Mouse (Mus musculus) adrenal gland, adult 8-10 months (tissue): Measurements from ENCODE around the gene Sntb2. TPM values are rescaled to one million over a fixed set of nuclear protein-coding genes. Genes with fewer than 3 reads are reported as not detected.

Experiments used
- DNase-seq: peaks from one replicate; pipeline ENCODE4 v3.0.0; 2022
- total RNA-seq, 4 experiments: library from RNA; stranded (reverse); gene quantifications; 2 replicates each; pipeline ENCODE4 v1.2.4; 2022

Gene Sntb2
- total RNA-seq, 4 experiments from 2014 or later, result 36.2 to 42.9 (median 38.8) TPM

DNA sequence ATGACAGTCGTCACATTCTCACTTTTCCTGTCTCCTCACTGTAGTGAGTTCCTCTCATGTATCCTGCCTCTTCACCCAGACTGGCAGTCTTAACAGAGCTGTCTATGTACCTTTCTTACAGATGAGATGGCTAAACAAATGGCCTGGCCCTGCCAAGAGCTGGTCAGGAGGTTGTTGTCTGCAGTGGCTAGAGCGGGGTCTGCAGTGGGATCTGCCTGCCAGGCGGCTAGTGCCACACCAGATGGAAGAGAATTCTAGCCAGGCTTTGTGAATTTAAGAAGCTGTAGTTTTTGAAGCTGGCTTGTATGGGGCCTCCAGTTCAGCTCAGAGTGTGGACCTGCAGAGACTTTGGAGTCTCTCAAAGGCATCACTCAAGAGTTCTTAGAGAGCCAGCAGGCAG lies 100.1 kb downstream of the Sntb2 start:
- DNase-seq, result no peak

DNA sequence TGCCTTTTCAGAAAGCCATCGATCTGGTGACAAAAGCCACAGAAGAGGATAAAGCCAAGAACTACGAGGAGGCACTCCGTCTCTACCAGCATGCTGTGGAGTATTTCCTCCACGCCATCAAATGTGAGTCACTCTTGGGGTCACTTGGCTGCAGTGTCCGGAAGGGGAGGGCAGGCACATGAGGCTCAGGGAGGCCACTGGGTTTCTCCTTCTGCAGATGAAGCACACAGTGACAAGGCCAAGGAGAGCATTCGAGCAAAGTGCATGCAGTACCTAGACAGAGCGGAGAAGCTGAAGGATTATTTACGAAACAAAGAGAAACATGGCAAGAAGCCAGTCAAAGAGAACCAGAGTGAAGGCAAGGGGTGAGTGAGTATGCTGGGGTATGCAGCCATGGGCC lies 101.1 kb downstream of the Sntb2 start:
- DNase-seq, result no peak

DNA sequence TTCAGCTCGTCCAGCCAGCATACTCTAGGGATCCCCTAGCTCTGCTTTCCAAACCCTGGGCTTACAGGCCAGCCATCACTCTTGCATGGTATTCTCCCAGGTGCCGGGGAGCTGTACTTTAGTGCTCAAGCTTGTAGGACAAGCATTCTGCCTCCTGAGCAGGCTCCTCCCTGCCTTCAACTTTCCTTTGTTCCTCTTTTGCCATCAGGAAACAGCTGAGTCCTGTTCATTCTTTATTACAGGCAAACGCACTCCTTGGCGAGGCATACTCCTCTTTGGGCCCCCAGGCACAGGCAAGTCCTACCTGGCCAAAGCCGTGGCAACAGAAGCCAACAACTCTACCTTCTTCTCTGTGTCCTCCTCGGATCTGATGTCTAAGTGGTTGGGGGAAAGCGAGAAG lies 105.1 kb downstream of the Sntb2 start:
- DNase-seq, result no peak

DNA sequence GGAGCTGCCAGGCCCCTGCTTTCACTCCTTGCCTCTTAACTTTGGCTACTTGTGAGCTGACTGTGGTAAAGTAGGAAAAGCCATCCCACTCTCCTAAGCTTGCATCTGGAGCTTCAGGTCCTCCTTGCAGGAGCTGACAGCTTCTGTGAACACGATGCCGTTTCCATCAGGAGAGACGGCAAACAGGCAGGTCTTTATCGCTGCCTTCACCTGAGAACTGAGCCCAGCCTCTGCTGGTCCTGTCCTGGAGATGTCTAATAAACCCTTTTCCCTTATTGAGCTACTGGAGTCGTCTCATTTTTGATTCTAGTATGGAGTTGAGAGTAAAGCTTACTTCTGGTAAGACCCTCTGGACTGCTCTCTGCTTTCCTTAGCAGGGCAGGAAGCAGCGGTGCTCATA lies 109.9 kb downstream of the Sntb2 start:
- DNase-seq, result no peak

DNA sequence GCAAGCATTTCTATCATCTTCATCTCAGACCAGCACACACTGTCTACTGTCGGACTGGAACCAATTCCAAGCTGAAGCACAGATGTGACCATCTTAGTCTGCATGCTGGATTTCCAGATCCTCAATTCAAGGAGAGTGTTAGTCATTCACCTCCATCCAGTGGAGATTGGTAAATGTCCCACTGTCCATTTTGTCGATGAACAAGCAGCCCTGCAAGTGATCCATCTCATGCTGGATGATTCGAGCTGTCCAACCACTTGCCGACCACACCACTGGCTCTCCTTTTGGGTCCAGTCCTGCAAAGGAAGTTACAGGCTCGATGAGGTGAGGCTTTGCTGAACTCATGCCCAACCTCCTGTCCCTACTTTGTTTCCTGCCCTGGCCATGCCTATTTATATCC lies 111.4 kb downstream of the Sntb2 start:
- no peak for DNase-seq

GRCm38 (mm10) chr8:107048061-107048941 lies 112.8 kb downstream of the Sntb2 start, which contains the start of gene Pdf:
TSS of gene Pdf (minus strand) at chr8:107048614.
- peak; percentile 82 for DNase-seq

DNA sequence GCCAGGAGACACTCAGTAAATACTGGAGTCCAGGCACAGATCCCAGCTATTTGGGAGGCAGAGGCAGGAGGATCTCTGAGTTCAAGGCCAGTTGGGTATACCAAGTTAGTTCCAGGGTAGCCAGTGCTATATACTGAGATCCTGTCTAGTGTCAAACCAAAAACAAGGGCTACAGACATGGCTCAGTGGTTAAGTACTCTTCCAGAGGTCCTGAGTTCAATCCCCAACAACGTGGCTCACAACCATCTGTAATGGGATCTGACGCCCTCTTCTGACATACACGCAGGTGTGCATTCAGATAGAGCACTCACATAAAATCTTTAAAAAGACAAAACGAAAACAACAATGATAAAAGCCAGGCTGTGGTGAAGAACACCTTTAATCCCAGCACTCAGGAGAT lies 113.9 kb downstream of the Sntb2 start:
- DNase-seq, result no peak

GRCm38 (mm10) chr8:107052046-107052445 lies 116.5 kb downstream of the Sntb2 start:
- peak; percentile 54 for DNase-seq

GRCm38 (mm10) chr8:107056076-107056972 lies 120.8 kb downstream of the Sntb2 start, which contains the start of the genes Cog8 and Nip7:
TSS of gene Cog8 (minus strand) at chr8:107056689.
TSS of gene Nip7 (plus strand) at chr8:107056877.
- DNase-seq, result peak; percentile 96

DNA sequence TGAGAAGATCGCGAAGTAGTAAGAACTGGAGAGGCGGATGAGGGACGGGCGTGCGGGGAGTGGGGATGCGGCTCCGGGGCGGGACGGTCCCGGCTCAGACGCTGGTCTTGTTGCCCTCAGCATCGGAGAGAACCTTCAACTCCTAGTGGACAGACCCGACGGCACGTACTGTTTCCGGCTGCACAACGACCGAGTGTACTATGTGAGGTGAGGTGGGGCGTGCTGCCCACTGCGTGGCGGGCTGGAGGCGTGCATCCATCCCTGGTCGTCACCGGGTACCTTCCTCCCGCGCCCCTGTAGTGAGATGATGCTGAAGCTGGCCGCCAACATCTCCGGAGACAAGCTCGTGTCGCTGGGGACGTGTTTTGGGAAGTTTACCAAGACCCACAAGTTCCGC lies 121.4 kb downstream of the Sntb2 start:
- no peak for DNase-seq

GRCm38 (mm10) chr8:107062613-107063012 lies 127.1 kb downstream of the Sntb2 start:
- DNase-seq, result no peak

DNA sequence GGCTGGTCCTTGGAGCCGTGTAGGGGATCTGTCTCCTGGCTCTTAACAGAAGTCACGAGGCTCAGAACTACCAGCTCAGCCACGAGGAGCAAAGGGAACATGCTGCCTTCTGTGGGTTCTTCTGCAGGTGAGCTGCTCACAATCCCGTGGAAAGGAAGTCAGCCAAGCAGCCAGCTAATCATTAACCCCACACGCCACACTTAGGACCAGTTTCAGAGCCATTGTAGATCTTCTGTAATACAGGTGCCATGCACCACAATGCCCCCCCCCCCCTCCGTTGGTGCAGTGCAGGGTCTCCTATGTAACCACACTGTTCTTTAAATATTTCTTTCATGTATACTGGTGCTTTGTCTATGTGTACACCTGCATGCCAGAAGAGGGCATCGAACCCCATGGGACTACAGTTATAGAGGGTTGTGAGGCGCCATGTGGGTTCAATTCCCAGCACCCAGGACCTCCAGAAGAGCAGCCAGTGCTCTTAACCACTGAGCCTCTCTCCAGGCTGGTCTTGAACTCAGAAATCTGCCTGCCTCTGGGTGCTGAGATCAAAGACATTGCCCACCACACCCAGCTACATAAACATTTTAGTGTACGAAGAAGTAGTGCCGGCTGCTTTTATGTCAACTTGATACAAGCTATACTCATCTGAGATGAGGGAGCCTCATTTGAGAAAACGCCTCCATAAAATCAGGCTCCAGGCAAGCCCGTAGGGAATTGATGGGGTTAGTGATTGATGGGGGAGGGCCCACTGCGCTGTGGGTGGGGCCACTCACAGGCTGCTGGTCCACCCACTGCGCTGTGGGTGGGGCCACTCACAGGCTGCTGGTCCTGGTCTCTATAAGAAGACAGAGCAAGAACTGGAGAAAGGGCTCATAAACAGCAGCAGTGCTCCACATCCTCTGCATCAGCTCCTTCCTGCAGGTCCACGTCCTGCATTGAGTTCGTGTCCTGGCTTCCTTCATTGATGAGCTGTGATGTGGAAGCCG lies 130.3 kb downstream of the Sntb2 start, which contains the start of gene Tmed6:
Gene Tmed6 (minus strand): TSS at position 134 of the 986 bp plus-strand sequence.
- no peak for DNase-seq

Other genes starting within 250 kb of the Sntb2 start
- gene Has3, start 65.5 kb upstream of the Sntb2 start, total RNA-seq, result under 1 TPM; 0.14 to 0.62 (median 0.56) TPM
- gene Utp4, start 42.1 kb upstream of the Sntb2 start, total RNA-seq, result 10 to 100 TPM; 38.8 to 43.1 (median 42.6) TPM
- 100 to 1,000 TPM in 3 of 4 experiments, 10 to 100 TPM in 1; 98.3 to 108 (median 103) TPM for gene Vps4a, start 95.5 kb downstream of the Sntb2 start, total RNA-seq
- gene Pdf, start 112.9 kb downstream of the Sntb2 start, total RNA-seq, result 10 to 100 TPM; 64.2 to 73.1 (median 71.8) TPM
- gene Cog8, start 120.9 kb downstream of the Sntb2 start, total RNA-seq, result 10 to 100 TPM; 41.1 to 46.6 (median 44.1) TPM
- gene Nip7, start 121.1 kb downstream of the Sntb2 start, total RNA-seq, result 10 to 100 TPM; 46.5 to 53.0 (median 48.8) TPM
- gene Tmed6, start 129.9 kb downstream of the Sntb2 start, total RNA-seq, result not detected
- 10 to 100 TPM; 20.6 to 38.9 (median 30.3) TPM for gene Terf2, start 160.8 kb downstream of the Sntb2 start, total RNA-seq
- 100 to 1,000 TPM; 398 to 743 (median 524) TPM for gene Cyb5b, start 214.9 kb downstream of the Sntb2 start, total RNA-seq